Mouse (Mus musculus) c-Kit-positive CD71-positive TER-119-positive erythroid progenitor cells, embryonic 14.5 days (primary cell): ENCODE measurements around the gene St8sia4.
"Not testable (repeated sequence)": the region's sequence is repeated elsewhere in the genome, so short reads cannot be mapped to it uniquely, and the experiment has no call there.

Source experiments
- DNase-seq: peaks from one replicate; pipeline ENCODE4 v3.0.0-alpha.2; 2013; ENCODE audit warnings: low spot score

St8sia4 gene

GRCm38 (mm10) chr1:95596825-95597224 is 70.5 kb downstream of the St8sia4 start:
- DNase-seq = no peak

- no peak for DNase-seq
Observed at GRCm38 (mm10) chr1:95591101-95591500, 76.3 kb downstream of the St8sia4 start.

GRCm38 (mm10) chr1:95590108-95590507 is 77.3 kb downstream of the St8sia4 start:
- DNase-seq = no peak

- no peak for DNase-seq
Observed at GRCm38 (mm10) chr1:95589471-95589870, 77.9 kb downstream of the St8sia4 start.

GRCm38 (mm10) chr1:95583310-95583709 is 84.1 kb downstream of the St8sia4 start:
- no peak for DNase-seq

- DNase-seq = no peak
Observed at GRCm38 (mm10) chr1:95582264-95582663, 85.1 kb downstream of the St8sia4 start.

- DNase-seq = no peak
Observed at GRCm38 (mm10) chr1:95572619-95573540, 94.5 kb downstream of the St8sia4 start.

- no peak for DNase-seq
Observed at GRCm38 (mm10) chr1:95571106-95571505, 96.3 kb downstream of the St8sia4 start.

- not testable (repeated sequence) for DNase-seq
Observed at GRCm38 (mm10) chr1:95554556-95554955, 112.8 kb downstream of the St8sia4 start.

GRCm38 (mm10) chr1:95541460-95541859 is 125.9 kb downstream of the St8sia4 start:
- no peak for DNase-seq
